Mouse (Mus musculus): ENCODE measurements around the gene Rnf126. TPM values are rescaled to one million over a fixed set of nuclear protein-coding genes. Genes with fewer than 3 reads are reported as not detected.
A peak's percentile ranks its signal among the peaks of the same experiment; 100 is the strongest.

Gene Rnf126
- polyA plus RNA-seq, 1 experiment from 2014 or later: 109 TPM

- WGBS: 89% methylated on average over 14 of the region's 14 CpGs
- Histone ChIP-seq H3K27me3 (replicated peaks) (peaks cover 6% of the 10 kb centered on the region; the same call in 1 of the 2 replicates), H3K4me3 (no peak overlapping the region), H3K27ac (no peak overlapping the region), H3K4me1 (no peaks in the 10 kb centered on the region), H3K36me3 (replicated peaks) (peaks cover 83% of the 10 kb centered on the region), H3K9ac (no peak overlapping the region), H3K4me2 (no peak overlapping the region), H3K9me3 (peaks cover 23% of the 10 kb centered on the region)
- ATAC-seq (replicated peaks): no peak
Measured at GRCm38 (mm10) chr10:79736706-79737105, 30.0 kb downstream of the Rnf126 start.

- no peak overlapping the region for H3K27ac ChIP-seq
- no peak for ATAC-seq (replicated peaks)
- WGBS: 22% methylated on average over 45 of the region's 52 CpGs
- H3K27me3 ChIP-seq (replicated peaks): peaks cover 6% of the 10 kb centered on the region; the same call in 1 of the 2 replicates
- no peak overlapping the region for H3K4me2 ChIP-seq
- no peak overlapping the region for H3K4me3 ChIP-seq
- peaks cover 23% of the 10 kb centered on the region for H3K9me3 ChIP-seq
- H3K36me3 ChIP-seq (replicated peaks): peaks cover 70% of the 10 kb centered on the region
- H3K4me1 ChIP-seq: no peaks in the 10 kb centered on the region
- H3K9ac ChIP-seq: no peak overlapping the region
Measured at GRCm38 (mm10) chr10:79735361-79735760, 31.4 kb downstream of the Rnf126 start.

GRCm38 (mm10) chr10:79733847-79734246 is 32.9 kb downstream of the Rnf126 start:
- H3K4me2 ChIP-seq: no peak overlapping the region
- peaks cover 6% of the 10 kb centered on the region; the same call in 1 of the 2 replicates for H3K27me3 ChIP-seq (replicated peaks)
- H3K36me3 ChIP-seq (replicated peaks): peaks cover 55% of the 10 kb centered on the region
- no peaks in the 10 kb centered on the region for H3K4me1 ChIP-seq
- WGBS: 96% methylated on average over 15 of the region's 15 CpGs
- no peak for ATAC-seq (replicated peaks)
- H3K9me3 ChIP-seq: peaks cover 11% of the 10 kb centered on the region
- no peak overlapping the region for H3K27ac ChIP-seq
- H3K4me3 ChIP-seq: no peak overlapping the region
- no peak overlapping the region for H3K9ac ChIP-seq

GRCm38 (mm10) chr10:79732500-79732899 is 34.3 kb downstream of the Rnf126 start:
- Histone ChIP-seq H3K36me3 (replicated peaks) (peaks cover 41% of the 10 kb centered on the region), H3K4me3 (no peak overlapping the region), H3K9ac (no peak overlapping the region), H3K27ac (no peak overlapping the region), H3K27me3 (replicated peaks) (peaks cover 6% of the 10 kb centered on the region; the same call in 1 of the 2 replicates), H3K4me2 (no peak overlapping the region), H3K9me3 (0 out of 2 replicates have a peak, but pooled peaks cover 2% of the 10 kb centered on the region), H3K4me1 (no peaks in the 10 kb centered on the region)
- no peak for ATAC-seq (replicated peaks)
- 100% methylated on average over 1 of the region's 1 CpGs for WGBS

- H3K9me3 ChIP-seq: no peaks in the 10 kb centered on the region
- no peak overlapping the region for H3K27ac ChIP-seq
- H3K4me3 ChIP-seq: no peak overlapping the region
- peaks cover 11% of the 10 kb centered on the region; the same call in 1 of the 2 replicates for H3K36me3 ChIP-seq (replicated peaks)
- H3K9ac ChIP-seq: no peak overlapping the region
- WGBS: 81% methylated on average over 13 of the region's 13 CpGs
- H3K27me3 ChIP-seq (replicated peaks): no peaks in the 10 kb centered on the region
- no peaks in the 10 kb centered on the region for H3K4me1 ChIP-seq
- no peak overlapping the region for H3K4me2 ChIP-seq
- ATAC-seq (replicated peaks): no peak
Measured at GRCm38 (mm10) chr10:79729357-79729965, 37.3 kb downstream of the Rnf126 start.

GRCm38 (mm10) chr10:79728323-79729249 is 38.2 kb downstream of the Rnf126 start:
- peaks cover 3% of the 10 kb centered on the region; the same call in 1 of the 2 replicates for H3K36me3 ChIP-seq (replicated peaks)
- ATAC-seq (replicated peaks): no peak
- 73% methylated on average over 28 of the region's 28 CpGs for WGBS
- no peaks in the 10 kb centered on the region for H3K4me1 ChIP-seq
- no peaks in the 10 kb centered on the region for H3K27me3 ChIP-seq (replicated peaks)
- H3K27ac ChIP-seq: no peak overlapping the region
- H3K9ac ChIP-seq: no peak overlapping the region
- H3K4me2 ChIP-seq: no peak overlapping the region
- H3K9me3 ChIP-seq: no peaks in the 10 kb centered on the region
- no peak overlapping the region for H3K4me3 ChIP-seq

GRCm38 (mm10) chr10:79726090-79726489 is 40.7 kb downstream of the Rnf126 start:
- no peak overlapping the region for H3K4me3 ChIP-seq
- no peaks in the 10 kb centered on the region for H3K36me3 ChIP-seq (replicated peaks)
- no peak overlapping the region for H3K9ac ChIP-seq
- ATAC-seq (replicated peaks): no peak
- H3K27me3 ChIP-seq (replicated peaks): no peaks in the 10 kb centered on the region
- H3K4me1 ChIP-seq: no peaks in the 10 kb centered on the region
- no peak overlapping the region for H3K4me2 ChIP-seq
- no peak overlapping the region for H3K27ac ChIP-seq
- H3K9me3 ChIP-seq: no peaks in the 10 kb centered on the region
- WGBS: 29% methylated on average over 11 of the region's 11 CpGs

- H3K4me3 ChIP-seq: no peak overlapping the region
- no peaks in the 10 kb centered on the region for H3K4me1 ChIP-seq
- 92% methylated on average over 7 of the region's 7 CpGs for WGBS
- no peak overlapping the region for H3K27ac ChIP-seq
- no peak overlapping the region for H3K9ac ChIP-seq
- H3K9me3 ChIP-seq: no peaks in the 10 kb centered on the region
- no peak overlapping the region for H3K4me2 ChIP-seq
- no peaks in the 10 kb centered on the region for H3K36me3 ChIP-seq (replicated peaks)
- no peak for ATAC-seq (replicated peaks)
- H3K27me3 ChIP-seq (replicated peaks): peaks cover 9% of the 10 kb centered on the region
Measured at GRCm38 (mm10) chr10:79723692-79724091, 43.1 kb downstream of the Rnf126 start.

- H3K27me3 ChIP-seq (replicated peaks): peaks cover 15% of the 10 kb centered on the region
- peaks cover 5% of the 10 kb centered on the region for H3K4me1 ChIP-seq
- H3K27ac ChIP-seq: no peak overlapping the region
- no peak for ATAC-seq (replicated peaks)
- H3K4me2 ChIP-seq: no peak overlapping the region
- H3K9me3 ChIP-seq: no peaks in the 10 kb centered on the region
- H3K4me3 ChIP-seq: no peak overlapping the region
- H3K36me3 ChIP-seq (replicated peaks): no peaks in the 10 kb centered on the region
- no peak overlapping the region for H3K9ac ChIP-seq
- 50% methylated on average over 6 of the region's 6 CpGs for WGBS
Measured at GRCm38 (mm10) chr10:79723047-79723446, 43.7 kb downstream of the Rnf126 start.

GRCm38 (mm10) chr10:79721089-79721488 is 45.7 kb downstream of the Rnf126 start:
- no peak overlapping the region for H3K4me3 ChIP-seq
- H3K9me3 ChIP-seq: no peaks in the 10 kb centered on the region
- H3K4me1 ChIP-seq: peaks cover 22% of the 10 kb centered on the region
- no peaks in the 10 kb centered on the region for H3K36me3 ChIP-seq (replicated peaks)
- H3K27me3 ChIP-seq (replicated peaks): peaks cover 28% of the 10 kb centered on the region
- no peak overlapping the region for H3K27ac ChIP-seq
- no peak overlapping the region for H3K9ac ChIP-seq
- 64% methylated on average over 5 of the region's 5 CpGs for WGBS
- no peak overlapping the region for H3K4me2 ChIP-seq
- ATAC-seq (replicated peaks): no peak

- peaks cover 41% of the 10 kb centered on the region for H3K27me3 ChIP-seq (replicated peaks)
Measured at GRCm38 (mm10) chr10:79717640-79718357, 49.0 kb downstream of the Rnf126 start.

GRCm38 (mm10) chr10:79716988-79717355 is 49.8 kb downstream of the Rnf126 start:
- H3K9me3 ChIP-seq: no peaks in the 10 kb centered on the region
- H3K9ac ChIP-seq: peak overlapping the region; percentile 73
- ATAC-seq (replicated peaks): peak; percentile 22
- H3K27me3 ChIP-seq (replicated peaks): peaks cover 41% of the 10 kb centered on the region
- peak overlapping the region; percentile 69 for H3K27ac ChIP-seq
- H3K36me3 ChIP-seq (replicated peaks): peaks cover 2% of the 10 kb centered on the region; the same call in 1 of the 2 replicates
- peak overlapping the region; percentile 84 for H3K4me2 ChIP-seq
- H3K4me3 ChIP-seq: peak overlapping the region; percentile 74
- peaks cover 24% of the 10 kb centered on the region for H3K4me1 ChIP-seq
- under 1% methylated on average over 42 of the region's 44 CpGs for WGBS

More at GRCm38 (mm10) chr10:79717640-79718357, 49.0 kb downstream of the Rnf126 start:
- ATAC-seq (replicated peaks): no peak
- Histone ChIP-seq H3K9me3 (no peaks in the 10 kb centered on the region), H3K4me1 (peaks cover 24% of the 10 kb centered on the region), H3K27ac (no peak overlapping the region), H3K36me3 (replicated peaks) (no peaks in the 10 kb centered on the region), H3K4me2 (peak overlapping the region; percentile 84), H3K9ac (peak overlapping the region; percentile 73), H3K4me3 (peak overlapping the region; percentile 74)
- WGBS: 4% methylated on average over 43 of the region's 43 CpGs

All from midbrain, embryonic 15.5 days (tissue).